Mouse (Mus musculus): ENCODE measurements around the gene Usp49. TPM values are rescaled to one million over a fixed set of nuclear protein-coding genes. Genes with fewer than 3 reads are reported as not detected.

Usp49 gene
- 4.5 and 4.6 TPM in 2 replicates for polyA plus RNA-seq (2012; rRNA removed)

DNA sequence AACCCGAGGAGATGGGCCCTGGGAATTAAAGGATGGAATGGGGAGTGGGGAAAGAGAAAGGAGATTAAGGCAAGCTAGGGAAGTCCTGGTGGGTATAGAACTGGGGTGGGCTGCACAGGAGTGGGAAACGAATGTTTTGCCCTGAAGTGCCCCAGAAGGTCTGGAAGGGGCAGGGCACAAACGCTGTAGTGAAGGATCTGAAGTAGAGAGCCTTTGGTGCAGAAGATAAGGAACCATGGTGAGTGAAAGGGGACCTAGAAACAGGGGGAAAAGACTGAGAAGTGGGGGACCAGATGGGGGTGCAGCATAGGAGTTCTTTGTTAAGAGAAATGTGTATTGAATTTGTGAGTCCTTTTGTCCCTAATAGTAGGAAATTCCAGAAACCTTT lies at the start of gene Usp49:
Gene Usp49 (plus strand): TSS at position 13 of the 388 bp plus-strand sequence.
- no peak for DNase-seq (ENCODE audit: low read depth in 1 of 2, low spot score in 2 of 2)
- no peaks in the 10 kb centered on the region; the same call in 1 of the 2 replicates for H3K4me1 ChIP-seq (ENCODE audit: control insufficient read depth, insufficient read depth, insufficient read length)
- 5% methylated on average over 3 of the region's 3 CpGs for WGBS
- TF ChIP-seq CTCF (IDR thresholded peaks at IDR 0.05; ENCODE audit: extremely low read depth, insufficient read depth, insufficient read length, insufficient replicate concordance) (no peak), POLR2A (IDR thresholded peaks at IDR 0.05; ENCODE audit: low read depth, low read length) (no peak)
- H3K36me3 ChIP-seq (ENCODE audit: control insufficient read depth, insufficient read depth, low read length) = no peaks in the 10 kb centered on the region; the same call in 1 of the 2 replicates
- H3K27me3 ChIP-seq (ENCODE audit: control insufficient read depth, insufficient read depth, low read length) = no peaks in the 10 kb centered on the region
- peak within 1 kb of the TSS; percentile 86 for H3K4me3 ChIP-seq (ENCODE audit: extremely low read depth, insufficient read depth, insufficient read length)
- H3K27ac ChIP-seq (ENCODE audit: insufficient read depth, low read length) = peak within 1 kb of the TSS; percentile 13; the same call in 1 of the 2 replicates

DNA sequence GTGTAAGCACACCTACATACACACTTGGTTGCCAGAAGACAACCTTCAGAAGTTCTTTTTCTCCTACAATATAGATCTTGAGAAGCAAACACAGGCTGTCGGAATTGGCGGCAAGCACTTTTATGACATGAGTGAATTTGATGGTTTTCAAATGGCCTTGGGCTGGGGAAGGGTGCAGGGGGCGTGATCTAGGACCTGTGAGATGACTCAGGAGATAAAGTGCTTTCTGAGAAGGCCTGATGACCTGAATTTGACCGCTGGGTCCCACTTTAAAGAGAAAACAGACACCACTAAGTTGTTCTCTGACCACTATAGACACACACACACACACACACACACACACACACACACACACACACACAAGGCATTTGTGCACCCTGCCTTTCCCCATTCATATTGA lies 49.5 kb upstream of the Usp49 start:
- no peaks in the 10 kb centered on the region for H3K4me1 ChIP-seq (ENCODE audit: control insufficient read depth, insufficient read depth, insufficient read length)
- H3K36me3 ChIP-seq (ENCODE audit: control insufficient read depth, insufficient read depth, low read length) = peaks cover 24% of the 10 kb centered on the region
- no peak overlapping the region for H3K27ac ChIP-seq (ENCODE audit: insufficient read depth, low read length)
- no peaks in the 10 kb centered on the region for H3K27me3 ChIP-seq (ENCODE audit: control insufficient read depth, insufficient read depth, low read length)
- 97% methylated on average over 4 of the region's 4 CpGs for WGBS
- H3K4me3 ChIP-seq (ENCODE audit: extremely low read depth, insufficient read depth, insufficient read length) = no peak overlapping the region
- no peak for TF ChIP-seq CTCF (IDR thresholded peaks at IDR 0.05; ENCODE audit: extremely low read depth, insufficient read depth, insufficient read length, insufficient replicate concordance)
- TF ChIP-seq POLR2A (IDR thresholded peaks at IDR 0.05; ENCODE audit: low read depth, low read length) = no peak
- DNase-seq (ENCODE audit: low read depth in 1 of 2, low spot score in 2 of 2) = no peak

DNA sequence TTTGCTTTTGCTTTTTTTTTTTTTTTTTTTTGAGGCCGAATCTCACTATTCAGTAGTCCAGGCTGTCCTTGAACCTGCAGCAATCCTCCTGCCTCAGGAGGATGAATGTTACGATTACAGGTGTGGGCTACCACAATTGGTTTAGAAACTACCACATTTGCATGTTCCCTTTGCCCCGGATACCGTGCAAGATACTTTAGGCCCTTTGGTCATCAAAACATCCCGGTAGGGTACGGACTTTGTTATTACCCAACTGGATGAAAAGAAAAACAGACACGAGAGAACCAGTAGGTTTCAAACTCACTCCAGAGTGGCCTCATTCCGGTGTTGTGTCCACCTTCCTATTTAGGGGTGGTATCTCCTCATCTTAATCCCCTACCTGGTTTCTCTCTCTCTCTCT lies 42.0 kb upstream of the Usp49 start:
- peaks cover 7% of the 10 kb centered on the region for H3K36me3 ChIP-seq (ENCODE audit: control insufficient read depth, insufficient read depth, low read length)
- no peak overlapping the region for H3K4me3 ChIP-seq (ENCODE audit: extremely low read depth, insufficient read depth, insufficient read length)
- WGBS = 90% methylated on average over 8 of the region's 8 CpGs
- no peaks in the 10 kb centered on the region for H3K27me3 ChIP-seq (ENCODE audit: control insufficient read depth, insufficient read depth, low read length)
- no peak for DNase-seq (ENCODE audit: low read depth in 1 of 2, low spot score in 2 of 2)
- H3K4me1 ChIP-seq (ENCODE audit: control insufficient read depth, insufficient read depth, insufficient read length) = no peaks in the 10 kb centered on the region
- TF ChIP-seq CTCF (IDR thresholded peaks at IDR 0.05; ENCODE audit: extremely low read depth, insufficient read depth, insufficient read length, insufficient replicate concordance) (no peak), POLR2A (IDR thresholded peaks at IDR 0.05; ENCODE audit: low read depth, low read length) (no peak)
- no peak overlapping the region for H3K27ac ChIP-seq (ENCODE audit: insufficient read depth, low read length)

DNA sequence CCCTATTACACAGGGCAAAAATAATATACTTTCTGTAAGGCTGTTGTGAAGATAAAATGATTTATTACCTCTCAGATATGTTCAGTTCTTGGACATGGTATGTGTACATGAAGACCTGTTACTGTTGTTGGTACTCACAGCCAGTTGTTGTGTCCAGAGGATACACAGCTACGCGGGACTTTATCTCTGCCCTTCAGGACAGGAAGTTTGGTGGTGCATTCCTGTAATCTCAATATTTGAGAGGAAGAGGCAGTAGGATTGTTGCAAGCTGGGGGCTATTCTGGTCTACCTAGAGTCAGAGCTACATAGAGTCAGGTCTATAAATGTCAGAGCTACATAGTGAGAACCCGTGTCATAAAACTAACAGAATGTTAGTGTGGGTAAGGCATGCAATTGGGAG lies 39.4 kb upstream of the Usp49 start:
- Histone ChIP-seq H3K4me1 (ENCODE audit: control insufficient read depth, insufficient read depth, insufficient read length) (peaks cover 9% of the 10 kb centered on the region; the same call in 1 of the 2 replicates), H3K4me3 (ENCODE audit: extremely low read depth, insufficient read depth, insufficient read length) (no peak overlapping the region), H3K27ac (ENCODE audit: insufficient read depth, low read length) (no peak overlapping the region), H3K27me3 (ENCODE audit: control insufficient read depth, insufficient read depth, low read length) (no peaks in the 10 kb centered on the region), H3K36me3 (ENCODE audit: control insufficient read depth, insufficient read depth, low read length) (peaks cover 5% of the 10 kb centered on the region)
- WGBS = 69% methylated on average over 3 of the region's 3 CpGs
- TF ChIP-seq CTCF (IDR thresholded peaks at IDR 0.05; ENCODE audit: extremely low read depth, insufficient read depth, insufficient read length, insufficient replicate concordance) (no peak), POLR2A (IDR thresholded peaks at IDR 0.05; ENCODE audit: low read depth, low read length) (no peak)
- DNase-seq (ENCODE audit: low read depth in 1 of 2, low spot score in 2 of 2) = no peak

DNA sequence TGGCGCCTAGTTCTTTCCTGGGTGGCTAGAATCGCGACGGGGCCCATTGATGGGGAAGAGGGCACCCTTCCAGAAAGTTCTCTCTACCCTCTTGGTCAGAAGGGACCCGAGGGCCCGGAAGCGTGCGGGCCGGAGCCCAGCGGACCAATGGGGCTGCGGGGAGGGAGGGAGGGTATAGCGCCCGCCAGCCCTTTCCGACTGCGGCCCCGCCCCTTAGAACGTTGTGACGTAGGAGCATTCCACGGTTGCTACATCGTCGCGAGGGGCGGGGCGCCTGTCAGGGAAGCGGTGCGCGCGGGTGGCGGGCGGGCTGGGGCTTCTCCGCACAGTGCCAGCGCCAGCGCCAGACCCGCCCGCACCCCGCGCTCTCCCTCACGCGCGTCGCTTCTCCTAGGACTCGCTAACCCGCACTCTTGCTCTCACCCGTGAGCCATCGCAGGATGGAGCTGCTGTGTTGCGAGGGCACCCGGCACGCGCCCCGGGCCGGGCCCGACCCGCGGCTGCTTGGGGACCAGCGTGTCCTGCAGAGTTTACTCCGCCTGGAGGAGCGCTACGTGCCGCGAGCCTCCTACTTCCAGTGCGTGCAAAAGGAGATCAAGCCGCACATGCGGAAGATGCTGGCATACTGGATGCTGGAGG lies 37.2 kb upstream of the Usp49 start:
- under 1% methylated on average over 63 of the region's 63 CpGs for WGBS
- peak; percentile 83 to 94 for DNase-seq (ENCODE audit: low read depth in 1 of 2, low spot score in 2 of 2)

GRCm38 (mm10) chr17:47593854-47594182 lies 36.7 kb upstream of the Usp49 start:
- Histone ChIP-seq H3K4me3 (ENCODE audit: extremely low read depth, insufficient read depth, insufficient read length) (peak overlapping the region; percentile 85), H3K4me1 (ENCODE audit: control insufficient read depth, insufficient read depth, insufficient read length) (peaks cover 19% of the 10 kb centered on the region; the same call in 1 of the 2 replicates), H3K27ac (ENCODE audit: insufficient read depth, low read length) (peak overlapping the region; percentile 81), H3K36me3 (ENCODE audit: control insufficient read depth, insufficient read depth, low read length) (peaks cover 10% of the 10 kb centered on the region), H3K27me3 (ENCODE audit: control insufficient read depth, insufficient read depth, low read length) (no peaks in the 10 kb centered on the region)
- no peak for DNase-seq (ENCODE audit: low read depth in 1 of 2, low spot score in 2 of 2)
- under 1% methylated on average over 13 of the region's 13 CpGs for WGBS
- no peak for TF ChIP-seq CTCF (IDR thresholded peaks at IDR 0.05; ENCODE audit: extremely low read depth, insufficient read depth, insufficient read length, insufficient replicate concordance)
- TF ChIP-seq POLR2A (IDR thresholded peaks at IDR 0.05; ENCODE audit: low read depth, low read length) = no peak

More for the DNA sequence above, 37.2 kb upstream of the Usp49 start:
- TF ChIP-seq POLR2A (IDR thresholded peaks at IDR 0.05; ENCODE audit: low read depth, low read length) (no peak; the same call in 1 of the 2 replicates), CTCF (IDR thresholded peaks at IDR 0.05; ENCODE audit: extremely low read depth, insufficient read depth, insufficient read length, insufficient replicate concordance) (no peak)
- H3K4me1 ChIP-seq (ENCODE audit: control insufficient read depth, insufficient read depth, insufficient read length) = peaks cover 19% of the 10 kb centered on the region; the same call in 1 of the 2 replicates
- peak overlapping the region; percentile 81 for H3K27ac ChIP-seq (ENCODE audit: insufficient read depth, low read length)
- peaks cover 7% of the 10 kb centered on the region; the same call in 1 of the 2 replicates for H3K36me3 ChIP-seq (ENCODE audit: control insufficient read depth, insufficient read depth, low read length)
- peak overlapping the region; percentile 85 for H3K4me3 ChIP-seq (ENCODE audit: extremely low read depth, insufficient read depth, insufficient read length)
- H3K27me3 ChIP-seq (ENCODE audit: control insufficient read depth, insufficient read depth, low read length) = no peaks in the 10 kb centered on the region

Data from spleen, adult 2 months (tissue).